Mouse (Mus musculus): ENCODE results near the gene Nuf2. TPM values are rescaled to one million over a fixed set of nuclear protein-coding genes. Genes with fewer than 3 reads are reported as not detected.

Nuf2 gene
- total RNA-seq, 2 experiments from 2014 or later, result 39.0 to 137 TPM

DNA sequence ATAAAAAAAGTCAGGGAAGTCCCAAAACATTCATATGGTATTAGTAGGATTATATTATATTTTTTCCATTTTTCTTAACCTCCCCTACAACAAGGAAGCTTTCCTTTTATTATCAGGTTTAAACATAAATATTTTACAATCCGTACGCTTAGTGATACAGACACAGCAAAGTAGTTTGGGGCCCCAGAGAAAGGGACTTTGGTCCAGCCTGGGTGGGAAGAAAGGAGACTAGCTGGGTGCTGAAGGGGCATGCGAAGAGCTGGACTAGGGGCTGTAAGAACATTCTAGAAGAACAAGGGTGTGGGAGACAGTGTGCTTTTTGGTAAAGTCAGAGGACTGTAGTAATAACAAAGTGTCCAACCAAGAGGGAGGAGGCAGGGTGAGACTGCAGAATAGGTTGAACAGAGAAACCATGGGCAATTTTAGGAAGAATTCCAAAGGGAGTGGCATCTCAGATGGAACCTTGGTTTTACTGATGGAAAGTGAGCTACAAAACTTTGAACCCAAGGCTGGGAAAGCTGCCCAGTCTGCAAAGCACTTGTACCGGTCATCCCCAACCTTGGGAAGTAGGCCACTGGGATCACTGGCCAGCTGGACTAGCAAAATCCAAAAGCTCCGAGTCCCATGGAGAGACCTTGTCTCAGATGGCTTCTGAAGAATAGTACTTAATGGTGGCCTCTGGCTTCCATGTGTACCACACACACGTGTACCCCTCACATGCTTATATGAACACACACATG, 48.5 kb downstream of the Nuf2 start:
- ATAC-seq (replicated peaks; ENCODE audit: poor library complexity, severe bottlenecking), result no peak

DNA sequence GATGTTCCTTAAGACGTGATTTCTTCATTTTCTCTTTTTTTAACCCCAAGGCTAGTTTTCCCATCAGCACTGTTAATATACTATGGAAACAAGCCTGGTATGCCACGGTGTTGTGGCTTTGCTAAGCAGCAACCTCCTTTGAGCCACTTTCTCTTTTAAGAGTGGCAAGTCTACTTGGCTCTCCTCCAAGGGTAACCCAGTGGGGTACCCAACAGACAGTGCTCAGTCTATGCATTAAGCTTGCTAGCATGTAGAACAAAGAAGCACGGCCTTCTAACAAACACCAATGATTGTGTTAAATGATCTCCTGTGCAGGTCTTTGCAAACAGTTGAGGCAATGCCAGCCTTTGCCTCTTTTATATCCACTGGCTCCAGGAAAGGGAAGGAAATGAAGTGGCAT, 60.1 kb downstream of the Nuf2 start:
- no peak for ATAC-seq (replicated peaks; ENCODE audit: poor library complexity, severe bottlenecking)

DNA sequence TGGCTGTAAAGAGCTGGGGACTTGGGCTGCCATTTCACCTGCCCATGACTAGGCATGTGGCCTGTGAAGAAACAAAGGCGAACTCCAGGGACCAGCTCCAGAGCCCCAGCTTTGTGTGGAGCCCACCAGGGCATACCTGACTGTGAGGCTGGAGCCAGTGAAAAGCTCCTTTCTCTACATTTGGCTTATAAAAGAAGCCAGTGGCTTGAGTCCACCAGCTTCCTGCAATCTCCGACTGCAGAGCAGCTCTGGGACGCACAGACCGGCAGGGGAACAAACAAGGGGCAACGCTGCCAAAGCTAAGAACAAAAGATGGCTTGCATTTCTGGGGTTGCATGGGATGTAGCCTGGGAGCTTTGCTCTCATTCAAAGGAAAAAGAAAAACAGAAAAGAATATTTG, 63.5 kb downstream of the Nuf2 start:
- no peak for ATAC-seq (replicated peaks; ENCODE audit: poor library complexity, severe bottlenecking)

DNA sequence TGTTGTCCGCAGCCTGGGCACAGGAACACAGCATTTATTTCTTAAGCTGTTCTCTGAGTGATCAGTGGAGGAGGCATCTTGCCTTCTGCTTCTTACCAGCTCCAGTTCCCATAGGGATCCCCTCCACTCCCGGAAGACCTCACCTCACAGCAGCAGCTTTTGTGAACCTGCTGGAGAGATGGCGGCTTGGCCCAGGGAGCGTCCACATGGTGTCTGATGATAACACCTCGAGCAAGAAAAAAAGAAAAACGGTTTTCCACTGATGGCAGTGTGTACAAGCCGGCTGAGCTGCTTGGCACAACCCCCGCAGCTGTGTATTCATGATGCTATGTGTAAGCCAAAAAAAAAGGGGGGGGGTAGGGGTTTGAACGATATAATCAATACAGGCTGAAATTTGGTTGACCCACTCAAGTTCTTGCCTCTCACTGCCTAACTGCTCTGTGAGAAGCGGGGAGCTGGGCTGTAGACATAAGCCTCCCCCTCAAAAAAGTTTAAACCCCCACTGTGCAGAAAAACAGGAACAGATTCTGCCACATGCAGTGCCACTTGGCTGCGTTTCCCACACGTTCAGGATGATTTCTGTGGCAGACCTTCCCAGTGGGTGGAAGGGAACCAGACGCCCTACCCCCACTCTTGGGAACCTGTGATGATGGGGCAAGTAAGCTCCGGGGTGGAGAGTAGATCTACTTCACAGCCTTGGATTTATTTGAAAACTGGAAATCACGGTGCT, 68.7 kb downstream of the Nuf2 start:
- no peak for ATAC-seq (replicated peaks; ENCODE audit: poor library complexity, severe bottlenecking)

DNA sequence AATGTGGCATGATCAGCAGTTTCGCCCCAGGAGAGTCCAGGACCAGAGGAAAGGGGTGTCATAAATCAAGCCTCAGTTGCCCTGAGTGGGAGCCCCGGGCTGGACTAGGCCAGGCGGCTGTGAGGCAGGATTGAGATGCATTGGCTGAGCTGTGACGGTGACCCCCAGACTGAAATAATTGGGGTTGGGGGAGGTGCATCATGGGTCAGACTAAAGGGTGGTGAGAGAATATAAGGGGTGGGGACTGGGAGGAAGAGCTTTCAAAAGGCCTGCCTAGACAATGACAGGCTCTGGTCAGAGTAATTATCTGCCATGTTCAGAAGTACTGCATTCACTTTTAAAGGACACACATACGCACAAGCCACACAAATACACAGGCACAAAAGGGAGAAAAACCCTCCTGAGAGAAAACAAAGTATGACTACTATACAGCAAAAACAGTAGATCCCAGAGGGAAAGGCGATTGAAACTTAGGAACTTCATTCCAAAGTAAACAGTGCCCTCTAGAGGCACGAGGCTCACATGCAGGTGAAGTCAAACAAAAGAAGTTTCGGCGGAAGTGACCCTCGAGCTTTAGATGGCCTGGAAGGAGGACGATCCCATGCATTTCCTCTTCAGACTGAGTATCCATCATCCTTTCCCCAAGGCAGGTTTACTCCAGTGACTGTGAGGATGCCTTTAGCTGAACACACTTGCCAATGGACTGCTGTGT, 72.0 kb downstream of the Nuf2 start:
- peak; percentile 90 for ATAC-seq (replicated peaks; ENCODE audit: poor library complexity, severe bottlenecking)

Other genes with a start within 250 kb of the Nuf2 start
- not detected in 2 replicates for gene Rgs5, start 124.0 kb upstream of the Nuf2 start, total RNA-seq (2014; fragmentation: Nextera tagmentation)
- not detected in 2 replicates for gene Rgs5, start 124.0 kb upstream of the Nuf2 start, total RNA-seq (2017)
- gene Rgs4, start 216.2 kb upstream of the Nuf2 start, total RNA-seq (2014; fragmentation: Nextera tagmentation), result not detected in 2 replicates
- not detected in 2 replicates for gene Rgs4, start 216.2 kb upstream of the Nuf2 start, total RNA-seq (2017)

All from granulocyte monocyte progenitor cell, adult 5-6 weeks (primary cell).